Mouse (Mus musculus) heart, embryonic 16.5 days (tissue): Measurements from ENCODE around the gene Sall4. TPM values are rescaled to one million over a fixed set of nuclear protein-coding genes. Genes with fewer than 3 reads are reported as not detected.
A peak's percentile ranks its signal among the peaks of the same experiment; 100 is the strongest.

Experiments used
- ATAC-seq: fragments of 200-750 bp; cut with Nextera tagmentation; replicated peaks from 2 replicates; pipeline ENCODE4 v1.8.0; 2017; ENCODE audit warnings: moderate number of reproducible peaks; ENCODE audit not compliant: insufficient read depth, low FRiP score; ENCODE audit errors: extremely low read depth
- H3K27ac ChIP-seq: fragments of 300-500 bp; sonication (generic); 2 replicates; pipeline ENCODE4 v1.5.1; 2014; ENCODE audit warnings: mild to moderate bottlenecking, low read length, control low read depth, moderate library complexity
- H3K27me3 ChIP-seq: fragments of 300-500 bp; sonication (generic); 2 replicates; pipeline ENCODE4 v1.6.1; 2014; ENCODE audit warnings: low read length, mixed read lengths; ENCODE audit not compliant: control insufficient read depth, insufficient read depth
- H3K36me3 ChIP-seq: fragments of 300-500 bp; sonication (generic); 2 replicates; pipeline ENCODE4 v1.6.1; 2014; ENCODE audit not compliant: control insufficient read depth, insufficient read depth
- H3K4me1 ChIP-seq: fragments of 300-500 bp; sonication (generic); 2 replicates; pipeline ENCODE4 v1.6.1; 2014; ENCODE audit warnings: low read length, mixed read lengths; ENCODE audit not compliant: control insufficient read depth, insufficient read depth
- H3K4me2 ChIP-seq: fragments of 300-500 bp; sonication (generic); 2 replicates; pipeline ENCODE4 v1.6.1; 2014; ENCODE audit warnings: low read depth, mild to moderate bottlenecking, control low read depth, low read length
- H3K4me3 ChIP-seq: fragments of 300-500 bp; sonication (generic); 2 replicates; pipeline ENCODE4 v1.5.1; 2014; ENCODE audit warnings: mild to moderate bottlenecking, control low read depth, low read length
- H3K9ac ChIP-seq: fragments of 300-500 bp; sonication (generic); 2 replicates; pipeline ENCODE4 v1.6.1; 2014; ENCODE audit warnings: low read length, control low read depth
- H3K9me3 ChIP-seq: fragments of 300-500 bp; sonication (generic); replicated peaks from 2 replicates; pipeline ENCODE4 v1.6.1; 2016; ENCODE audit warnings: low read length; ENCODE audit not compliant: control insufficient read depth
- WGBS: fragments of 180-500 bp; shearing (Covaris S2); extraction: QIAGEN DNeasy Blood & Tissue Kit; methylation state at CpG from one replicate; pipeline ENCODE4 v1.1.7; 2014; 5-methylcytosine and 5-hydroxymethylcytosine counted together
- polyA plus RNA-seq: library from polyadenylated mRNA; unstranded; fragments of >200 nt; fragmentation: Nextera tagmentation; extraction: Ambion mirVana; gene quantifications from 2 replicates; pipeline ENCODE4 v1.2.1, GENCODE M21; 2015

Sall4 gene
- polyA plus RNA-seq, 1 experiment from 2014 or later: 0.92 TPM

DNA sequence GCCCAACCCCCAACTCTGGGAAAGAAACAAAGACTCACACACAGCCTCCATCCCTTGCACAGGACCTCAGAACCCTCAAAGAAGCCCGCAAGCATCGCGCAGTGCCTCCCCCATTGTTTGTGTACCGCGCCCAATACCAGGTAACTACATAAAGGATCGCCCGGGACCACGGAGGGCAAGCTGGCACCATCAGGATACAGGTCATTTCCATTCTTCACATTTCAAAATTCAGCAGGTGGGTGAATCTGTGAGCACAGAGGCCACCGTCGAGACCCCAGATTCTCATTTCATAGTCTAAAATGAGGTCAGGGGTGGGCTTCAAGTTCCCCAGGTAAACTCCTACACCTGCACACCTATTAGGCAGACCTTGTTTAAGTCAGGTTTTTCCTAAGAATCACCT, 27.2 kb downstream of the Sall4 start:
- no peaks in the 10 kb centered on the region for H3K4me1 ChIP-seq
- peak overlapping the region; percentile 92; the same call in 1 of the 2 replicates for H3K4me3 ChIP-seq
- no peak overlapping the region for H3K9ac ChIP-seq
- H3K36me3 ChIP-seq: no peaks in the 10 kb centered on the region
- no peak overlapping the region for H3K27ac ChIP-seq
- no peak for ATAC-seq
- H3K4me2 ChIP-seq: peak overlapping the region; percentile 72; the same call in 1 of the 2 replicates
- H3K27me3 ChIP-seq: no peaks in the 10 kb centered on the region
- 90% methylated on average over 10 of the region's 10 CpGs for WGBS
- peaks cover 4% of the 10 kb centered on the region; the same call in 1 of the 2 replicates for H3K9me3 ChIP-seq

DNA sequence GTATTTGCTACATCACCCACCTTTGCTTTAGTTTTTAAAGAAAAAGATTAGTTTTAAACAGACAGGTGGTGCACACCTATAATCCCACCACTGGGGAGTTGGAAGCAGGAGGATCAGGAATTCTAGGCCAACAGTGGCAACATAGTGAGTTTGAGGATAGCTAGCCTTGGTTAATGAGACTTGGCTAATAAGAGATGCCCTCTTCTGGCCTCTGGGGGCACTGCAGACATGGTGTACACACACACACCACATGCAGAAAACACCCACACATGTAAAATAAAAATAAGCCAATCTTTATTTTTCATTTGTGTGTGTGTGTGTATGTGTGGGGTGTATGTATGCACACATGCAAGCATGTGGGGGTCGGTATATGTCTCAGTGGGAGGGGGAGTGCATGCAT, 28.9 kb downstream of the Sall4 start:
- Histone ChIP-seq H3K9me3 (peaks cover 4% of the 10 kb centered on the region; the same call in 1 of the 2 replicates), H3K4me1 (peaks cover 3% of the 10 kb centered on the region; the same call in 1 of the 2 replicates), H3K27ac (no peak overlapping the region), H3K36me3 (no peaks in the 10 kb centered on the region), H3K27me3 (no peaks in the 10 kb centered on the region), H3K9ac (no peak overlapping the region), H3K4me3 (no peak overlapping the region), H3K4me2 (no peak overlapping the region)
- ATAC-seq: no peak
- WGBS: 92% methylated on average over 1 of the region's 1 CpGs

- ATAC-seq: no peak
- H3K4me2 ChIP-seq: no peak overlapping the region
- no peak overlapping the region for H3K27ac ChIP-seq
- H3K27me3 ChIP-seq: no peaks in the 10 kb centered on the region
- no peak overlapping the region for H3K4me3 ChIP-seq
- H3K36me3 ChIP-seq: no peaks in the 10 kb centered on the region
- H3K9me3 ChIP-seq: peaks cover 4% of the 10 kb centered on the region; the same call in 1 of the 2 replicates
- H3K4me1 ChIP-seq: peaks cover 3% of the 10 kb centered on the region; the same call in 1 of the 2 replicates
- WGBS: 72% methylated on average over 10 of the region's 10 CpGs
- no peak overlapping the region for H3K9ac ChIP-seq
These were observed 29.9 kb downstream of the Sall4 start for GRCm38 (mm10) chr2:168737878-168738277.

DNA sequence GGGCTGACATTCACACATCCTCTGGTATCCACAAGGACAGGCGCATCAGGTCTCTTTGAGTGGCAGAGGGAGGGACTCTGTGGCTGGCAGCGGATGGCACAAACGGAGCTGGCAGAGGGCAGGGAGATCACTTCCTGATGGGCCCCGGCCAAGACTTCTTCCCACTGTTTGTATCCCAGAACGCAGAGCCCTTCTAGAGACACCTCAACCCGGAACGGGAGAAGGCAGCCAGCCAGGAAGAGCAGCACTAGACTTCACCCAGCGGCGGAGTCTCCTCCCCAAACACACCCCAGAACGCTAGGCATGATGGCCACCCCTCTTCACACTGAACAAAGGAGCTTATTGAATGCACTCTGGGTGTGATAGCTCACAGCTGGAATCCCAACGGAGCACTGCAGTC, 33.7 kb downstream of the Sall4 start:
- no peak overlapping the region for H3K4me3 ChIP-seq
- no peak overlapping the region for H3K4me2 ChIP-seq
- no peaks in the 10 kb centered on the region for H3K36me3 ChIP-seq
- no peak overlapping the region for H3K27ac ChIP-seq
- WGBS: 37% methylated on average over 11 of the region's 11 CpGs
- H3K4me1 ChIP-seq: peaks cover 3% of the 10 kb centered on the region; the same call in 1 of the 2 replicates
- H3K27me3 ChIP-seq: no peaks in the 10 kb centered on the region
- no peaks in the 10 kb centered on the region for H3K9me3 ChIP-seq
- no peak; the same call in 1 of the 2 replicates for ATAC-seq
- no peak overlapping the region for H3K9ac ChIP-seq

- H3K4me1 ChIP-seq: peaks cover 10% of the 10 kb centered on the region
- H3K4me3 ChIP-seq: no peak overlapping the region
- H3K27ac ChIP-seq: no peak overlapping the region
- no peaks in the 10 kb centered on the region for H3K27me3 ChIP-seq
- H3K36me3 ChIP-seq: no peaks in the 10 kb centered on the region
- H3K4me2 ChIP-seq: no peak overlapping the region
- ATAC-seq: no peak
- WGBS: 72% methylated on average over 8 of the region's 8 CpGs
- no peaks in the 10 kb centered on the region for H3K9me3 ChIP-seq
- no peak overlapping the region for H3K9ac ChIP-seq
These were observed 36.5 kb downstream of the Sall4 start for GRCm38 (mm10) chr2:168731258-168731657.

DNA sequence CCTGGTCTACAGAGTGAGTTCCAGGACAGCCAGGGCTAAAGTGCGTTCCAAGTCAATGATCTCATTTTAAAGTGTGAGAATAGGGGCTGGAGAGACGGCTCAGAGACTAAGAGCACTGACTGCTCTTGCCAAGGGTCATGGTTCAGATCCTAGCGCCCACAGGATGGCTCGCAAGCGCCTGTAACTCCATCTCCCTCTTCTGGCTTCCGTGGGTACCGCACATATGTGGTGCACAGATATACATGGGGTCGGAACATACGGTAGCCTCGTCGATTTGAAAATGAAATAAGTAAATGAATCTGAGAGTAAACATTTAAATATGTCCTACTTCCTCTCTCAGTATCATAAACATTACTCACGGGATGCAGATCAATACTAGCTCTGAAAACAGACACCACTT, 38.0 kb downstream of the Sall4 start:
- Histone ChIP-seq H3K27me3 (no peaks in the 10 kb centered on the region), H3K4me2 (no peak overlapping the region), H3K4me3 (no peak overlapping the region), H3K36me3 (no peaks in the 10 kb centered on the region), H3K9ac (no peak overlapping the region), H3K9me3 (no peaks in the 10 kb centered on the region), H3K4me1 (peaks cover 14% of the 10 kb centered on the region), H3K27ac (no peak overlapping the region)
- 84% methylated on average over 12 of the region's 12 CpGs for WGBS
- ATAC-seq: no peak

DNA sequence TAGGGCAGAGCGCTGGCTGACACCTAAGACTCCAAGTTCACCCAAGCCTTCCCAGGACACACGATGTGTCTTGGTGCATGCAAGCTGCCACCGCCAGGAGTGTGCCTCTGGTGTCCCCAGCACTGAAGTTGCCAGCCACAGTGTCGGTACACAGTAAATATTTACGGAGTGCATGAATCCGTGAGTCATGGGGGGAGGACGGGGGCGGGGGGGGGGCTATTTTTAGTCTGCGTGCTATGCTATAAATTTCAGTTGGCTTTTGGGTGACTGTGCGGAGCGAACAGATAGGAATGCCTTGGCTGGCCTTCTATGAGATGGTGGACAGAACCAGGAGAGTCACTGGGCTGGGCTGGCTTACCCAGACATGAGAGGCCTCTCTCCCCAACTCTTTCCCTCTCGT, 39.7 kb downstream of the Sall4 start:
- ATAC-seq: peak; percentile 53; the same call in 1 of the 2 replicates
- Histone ChIP-seq H3K4me2 (peak overlapping the region; percentile 33), H3K27ac (peak overlapping the region; percentile 71), H3K4me3 (no peak overlapping the region), H3K36me3 (no peaks in the 10 kb centered on the region), H3K4me1 (peaks cover 11% of the 10 kb centered on the region), H3K9me3 (no peaks in the 10 kb centered on the region), H3K9ac (peak overlapping the region; percentile 31; the same call in 1 of the 2 replicates), H3K27me3 (no peaks in the 10 kb centered on the region)
- 48% methylated on average over 12 of the region's 12 CpGs for WGBS

GRCm38 (mm10) chr2:168726007-168726406, 41.7 kb downstream of the Sall4 start:
- Histone ChIP-seq H3K4me1 (peaks cover 11% of the 10 kb centered on the region), H3K27me3 (no peaks in the 10 kb centered on the region), H3K36me3 (no peaks in the 10 kb centered on the region), H3K4me3 (no peak overlapping the region), H3K4me2 (no peak overlapping the region), H3K9me3 (no peaks in the 10 kb centered on the region), H3K9ac (no peak overlapping the region), H3K27ac (no peak overlapping the region)
- ATAC-seq: no peak
- 37% methylated on average over 6 of the region's 6 CpGs for WGBS

DNA sequence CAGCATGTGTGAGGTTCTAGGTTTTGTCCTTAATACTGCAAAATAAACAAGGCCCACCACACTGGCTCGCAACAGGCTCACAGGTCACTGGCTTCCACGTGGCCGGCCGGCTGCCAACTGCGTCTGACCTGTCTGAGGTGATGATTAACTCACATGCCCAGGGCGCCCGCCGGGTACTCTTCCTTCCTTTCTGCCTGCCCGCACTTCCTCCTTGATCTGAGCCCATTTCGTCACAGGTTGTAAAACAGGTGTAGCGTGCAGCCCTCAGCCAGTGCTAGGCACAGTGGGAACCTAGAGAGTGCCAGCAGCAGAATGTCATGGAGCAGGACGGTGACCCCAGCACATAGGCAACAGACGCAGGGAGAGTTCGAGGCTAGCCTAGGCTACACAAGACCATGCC, 46.4 kb downstream of the Sall4 start:
- H3K4me1 ChIP-seq: peaks cover 5% of the 10 kb centered on the region; the same call in 1 of the 2 replicates
- no peaks in the 10 kb centered on the region for H3K27me3 ChIP-seq
- no peaks in the 10 kb centered on the region for H3K36me3 ChIP-seq
- WGBS: 84% methylated on average over 14 of the region's 14 CpGs
- H3K9me3 ChIP-seq: no peaks in the 10 kb centered on the region
- H3K27ac ChIP-seq: no peak overlapping the region
- no peak overlapping the region for H3K4me3 ChIP-seq
- no peak overlapping the region for H3K9ac ChIP-seq
- H3K4me2 ChIP-seq: no peak overlapping the region
- ATAC-seq: no peak
